Mouse (Mus musculus) kidney, adult 9 months (tissue): ENCODE data around the gene Rptor.
A peak's percentile ranks its signal among the peaks of the same experiment; 100 is the strongest.

Source experiments
- DNase-seq: peaks from one replicate; pipeline ENCODE4 v3.0.0; 2022

Gene Rptor

GRCm38 (mm10) chr11:119939711-119940106 lies 337.0 kb downstream of the Rptor start:
- peak; percentile 71 for DNase-seq

DNA sequence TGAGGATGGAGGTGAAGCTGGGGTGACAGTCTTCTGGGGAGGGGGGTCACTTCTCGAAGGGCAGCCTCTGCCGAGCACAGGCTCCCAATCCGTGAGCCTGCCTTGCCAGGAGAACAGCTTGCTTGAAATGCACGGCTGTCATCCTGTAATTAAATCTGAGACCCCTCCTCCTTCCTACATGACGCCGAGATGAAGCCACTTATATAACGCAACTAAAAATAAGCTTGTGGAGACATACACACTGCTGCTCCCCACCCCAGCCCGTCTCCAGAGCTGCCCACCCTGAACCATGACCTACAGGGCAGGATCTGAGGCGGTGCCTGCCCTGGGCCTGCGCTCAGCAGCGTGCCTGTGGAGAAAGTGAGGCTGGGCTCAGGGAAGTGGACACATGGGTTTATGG lies 337.4 kb downstream of the Rptor start:
- DNase-seq = peak; percentile 54

GRCm38 (mm10) chr11:119941794-119942193 lies 339.1 kb downstream of the Rptor start:
- DNase-seq = no peak

DNA sequence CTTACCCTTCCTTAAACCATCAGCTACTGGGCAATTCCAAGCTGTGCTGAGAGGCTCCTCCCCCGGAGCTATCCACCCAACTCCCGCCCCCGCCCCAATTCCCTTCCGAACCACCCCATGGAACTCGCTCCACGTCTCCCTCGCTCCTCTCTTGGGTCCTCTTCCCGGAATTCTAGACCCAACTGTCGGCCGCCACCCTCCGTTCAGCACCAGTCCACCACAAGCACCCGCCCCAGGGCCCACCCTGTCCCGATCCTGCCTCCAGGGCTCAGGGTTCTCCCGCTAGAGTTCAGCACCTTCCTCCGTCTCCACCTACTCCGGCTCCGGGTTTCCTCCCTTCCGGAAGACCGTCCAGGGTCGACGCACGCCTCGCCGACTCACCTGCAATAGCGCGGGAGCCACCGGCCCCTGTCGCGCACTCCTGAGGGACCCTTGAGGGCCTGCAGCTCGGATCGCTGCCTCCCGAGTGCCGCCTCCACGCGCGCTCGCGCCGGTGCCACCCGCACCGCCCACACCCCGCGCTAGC lies 339.6 kb downstream of the Rptor start:
- peak; percentile 76 for DNase-seq

DNA sequence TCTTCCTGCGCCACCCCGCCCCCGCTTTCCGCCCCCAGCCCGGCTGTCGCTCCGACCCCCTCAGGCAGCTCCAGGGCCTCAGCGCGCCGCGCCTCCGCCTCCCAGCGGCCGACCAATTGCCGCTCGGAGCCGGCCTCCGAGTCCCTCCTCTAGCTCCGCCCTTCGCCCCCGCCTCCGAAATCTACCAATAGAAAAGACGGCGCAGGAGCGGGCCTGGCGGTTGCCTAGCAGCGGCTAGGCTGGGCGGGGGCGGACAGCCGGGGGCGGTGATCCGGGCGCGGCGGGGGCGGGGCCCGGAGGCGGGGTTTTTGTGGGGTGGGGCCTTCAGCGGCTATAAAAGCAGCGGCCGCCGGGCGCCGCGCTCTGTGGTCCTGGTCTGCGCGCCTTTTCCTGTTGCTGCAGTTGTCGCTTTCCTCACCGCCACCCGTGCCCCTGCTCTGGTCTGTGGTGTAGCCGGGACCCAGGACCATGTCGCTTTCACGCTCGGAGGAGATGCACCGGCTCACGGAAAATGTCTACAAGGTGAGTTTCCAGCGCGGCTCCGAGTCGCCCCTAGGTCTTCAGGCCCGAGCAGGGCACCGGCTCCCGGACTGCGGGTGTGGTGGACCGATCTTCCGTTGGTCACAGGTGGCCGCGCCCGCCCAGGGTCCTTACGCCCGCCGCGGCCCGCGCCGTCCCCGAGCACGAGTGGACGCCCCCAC lies 340.2 kb downstream of the Rptor start, which contains the start of gene Baiap2:
Gene Baiap2, plus strand, starts transcription at position 37 of the 701 bp plus-strand sequence.
- DNase-seq = peak; percentile 98

DNA sequence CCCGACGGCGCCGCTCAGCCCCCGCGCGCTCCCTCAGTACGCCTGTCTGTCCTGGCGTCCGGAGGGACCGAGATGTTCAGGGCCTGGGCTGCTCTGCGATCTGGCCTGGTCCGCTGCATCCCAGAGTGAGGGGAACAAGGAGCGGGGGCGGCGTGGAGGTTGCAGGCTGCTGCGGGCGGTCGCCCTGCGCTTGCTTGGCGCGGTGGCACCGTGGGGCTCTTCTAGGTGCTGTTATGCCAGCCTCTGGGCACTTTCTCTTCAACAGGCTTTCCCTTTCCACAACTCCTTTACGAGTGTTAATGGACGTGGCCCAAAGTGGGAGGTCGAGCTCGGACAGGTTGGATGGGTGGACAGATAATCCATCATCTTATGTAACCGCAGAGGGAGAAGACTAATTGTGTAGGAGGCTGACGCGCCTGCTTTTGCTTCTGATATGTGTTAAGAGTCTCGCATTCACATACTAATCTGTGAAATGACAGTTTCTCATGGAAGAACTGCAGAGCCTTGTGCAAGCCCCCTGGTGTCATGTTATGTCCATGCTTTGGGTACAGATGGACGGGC lies 340.8 kb downstream of the Rptor start:
- DNase-seq = peak; percentile 60

- peak; percentile 66 for DNase-seq
These were observed 342.6 kb downstream of the Rptor start for GRCm38 (mm10) chr11:119945343-119945742.

DNA sequence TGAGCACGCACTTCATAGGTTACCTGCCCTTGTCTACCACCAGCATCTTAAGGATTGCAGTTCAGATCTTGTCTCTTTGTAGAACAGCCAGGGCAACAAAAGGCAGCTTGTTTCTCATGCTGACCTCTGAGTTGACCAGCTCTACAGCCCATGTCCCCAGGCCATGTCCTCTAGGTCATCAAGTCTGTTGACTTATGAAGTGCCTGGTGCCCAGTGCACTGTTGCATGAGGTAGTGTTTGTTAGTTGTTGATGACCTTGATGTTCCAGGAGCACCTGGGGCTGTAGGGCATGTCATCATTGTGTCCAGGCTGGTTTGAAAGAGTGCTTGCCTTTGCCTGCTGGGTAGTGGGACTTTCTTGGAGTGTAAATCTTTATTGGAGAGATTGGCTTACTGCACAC lies 344.7 kb downstream of the Rptor start:
- DNase-seq = no peak

GRCm38 (mm10) chr11:119947897-119948296 lies 345.2 kb downstream of the Rptor start:
- DNase-seq = no peak

DNA sequence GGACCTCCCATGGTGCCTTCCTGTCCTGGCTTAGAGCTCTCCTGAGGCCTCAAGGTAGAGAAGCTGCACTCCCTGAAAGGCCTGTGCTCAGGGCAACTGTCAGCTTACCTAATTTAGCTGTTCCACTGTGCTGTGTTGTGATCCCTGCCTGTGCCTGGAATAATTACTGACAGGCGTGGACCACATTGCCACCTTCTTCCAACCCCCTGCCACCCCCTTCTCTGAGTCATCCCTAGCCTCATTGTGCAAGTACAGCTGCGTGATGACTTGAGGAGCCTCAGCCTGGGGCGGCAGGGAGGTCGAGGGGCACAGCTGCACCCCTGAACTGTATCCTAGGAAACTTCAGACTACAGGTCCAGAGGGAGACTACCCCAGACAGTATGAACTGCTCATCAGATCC lies 345.6 kb downstream of the Rptor start:
- DNase-seq = no peak

DNA sequence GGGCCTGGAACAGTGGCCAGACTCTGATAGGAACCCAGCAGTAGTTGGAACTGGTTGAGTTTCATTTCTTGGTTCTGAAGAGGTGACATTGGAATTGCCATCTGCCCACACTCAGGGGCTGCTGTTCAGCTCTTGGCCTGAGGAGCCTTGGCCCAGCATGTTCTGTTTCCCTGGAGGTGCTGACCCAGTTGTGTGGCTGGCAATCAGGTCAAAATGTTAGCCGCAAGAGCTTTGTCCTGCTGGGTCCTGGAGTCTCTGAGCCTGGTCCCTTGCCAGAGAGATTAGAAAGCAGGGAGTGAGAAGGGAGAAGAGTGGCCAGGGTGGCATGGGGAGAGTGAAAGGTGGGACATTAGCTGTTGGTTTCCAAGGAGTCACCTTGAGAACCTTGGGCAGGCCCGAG lies 346.1 kb downstream of the Rptor start:
- no peak for DNase-seq
